Mouse (Mus musculus): ENCODE measurements around the gene Arf5. TPM values are rescaled to one million over a fixed set of nuclear protein-coding genes. Genes with fewer than 3 reads are reported as not detected.

Gene Arf5
- polyA plus RNA-seq, 1 experiment from 2014 or later = 239 TPM

DNA sequence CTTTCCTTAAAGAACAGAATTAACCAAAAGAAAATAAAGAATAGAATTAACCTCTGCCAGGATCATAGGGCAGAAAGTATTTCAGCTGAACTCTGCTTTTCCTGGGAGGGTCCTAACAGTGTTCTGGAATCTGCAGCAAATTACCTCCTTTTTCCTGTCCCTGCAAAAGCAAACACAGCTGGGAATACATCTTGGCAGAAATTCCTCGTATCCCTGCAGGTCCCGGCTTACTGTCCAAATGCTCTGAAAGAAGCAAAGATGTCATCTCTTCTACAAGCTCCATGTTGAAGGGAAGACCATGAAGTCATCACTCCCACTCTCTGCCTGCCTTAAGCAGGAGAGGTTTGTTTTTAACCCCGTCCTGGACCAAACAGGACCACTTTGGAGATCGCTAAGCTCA is 6.4 kb upstream of the Arf5 start:
- Histone ChIP-seq H3K9me3 (replicated peaks) (no peaks in the 10 kb centered on the region), H3K4me3 (no peak overlapping the region), H3K36me3 (peaks cover 30% of the 10 kb centered on the region), H3K27ac (ENCODE audit: poor library complexity, severe bottlenecking) (no peak overlapping the region), H3K4me2 (no peak overlapping the region), H3K4me1 (replicated peaks) (peaks cover 20% of the 10 kb centered on the region), H3K27me3 (replicated peaks) (no peaks in the 10 kb centered on the region), H3K9ac (no peak overlapping the region)
- WGBS = 75% methylated on average over 4 of the region's 4 CpGs
- ATAC-seq (ENCODE audit: insufficient number of reproducible peaks, low FRiP score) = no peak

GRCm38 (mm10) chr6:28418449-28418848 is 4.9 kb upstream of the Arf5 start:
- Histone ChIP-seq H3K36me3 (peaks cover 30% of the 10 kb centered on the region), H3K9me3 (replicated peaks) (no peaks in the 10 kb centered on the region), H3K27ac (ENCODE audit: poor library complexity, severe bottlenecking) (no peak overlapping the region), H3K27me3 (replicated peaks) (no peaks in the 10 kb centered on the region), H3K9ac (no peak overlapping the region), H3K4me2 (no peak overlapping the region), H3K4me1 (replicated peaks) (peaks cover 27% of the 10 kb centered on the region), H3K4me3 (no peak overlapping the region)
- 92% methylated on average over 14 of the region's 14 CpGs for WGBS
- no peak for ATAC-seq (ENCODE audit: insufficient number of reproducible peaks, low FRiP score)

DNA sequence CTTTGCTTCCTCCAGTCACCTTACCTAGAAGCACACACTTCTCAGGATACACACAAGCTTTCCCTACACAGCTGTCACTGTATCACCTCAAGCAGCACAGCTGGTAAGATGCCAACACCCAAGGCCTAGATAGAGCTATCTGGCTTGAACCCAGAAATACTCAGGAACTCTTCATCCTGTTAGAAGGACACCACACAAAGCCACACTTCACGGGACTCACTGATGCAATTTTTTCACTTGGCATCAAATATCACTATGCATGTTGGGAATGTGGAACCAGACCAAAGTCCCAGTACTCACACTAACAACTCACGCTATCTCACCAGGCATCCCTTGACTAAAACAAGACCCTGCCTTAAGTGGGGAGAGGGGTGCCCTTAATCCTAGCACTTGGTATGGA is 3.7 kb upstream of the Arf5 start:
- Histone ChIP-seq H3K4me3 (peak overlapping the region; percentile 85; the same call in 1 of the 2 replicates), H3K9me3 (replicated peaks) (no peaks in the 10 kb centered on the region), H3K4me1 (replicated peaks) (peaks cover 34% of the 10 kb centered on the region), H3K4me2 (peak overlapping the region; percentile 97), H3K27ac (ENCODE audit: poor library complexity, severe bottlenecking) (no peak overlapping the region), H3K27me3 (replicated peaks) (no peaks in the 10 kb centered on the region), H3K9ac (peak overlapping the region; percentile 56; the same call in 1 of the 2 replicates), H3K36me3 (peaks cover 30% of the 10 kb centered on the region)
- ATAC-seq (ENCODE audit: insufficient number of reproducible peaks, low FRiP score) = no peak
- WGBS = 63% methylated on average over 2 of the region's 2 CpGs

DNA sequence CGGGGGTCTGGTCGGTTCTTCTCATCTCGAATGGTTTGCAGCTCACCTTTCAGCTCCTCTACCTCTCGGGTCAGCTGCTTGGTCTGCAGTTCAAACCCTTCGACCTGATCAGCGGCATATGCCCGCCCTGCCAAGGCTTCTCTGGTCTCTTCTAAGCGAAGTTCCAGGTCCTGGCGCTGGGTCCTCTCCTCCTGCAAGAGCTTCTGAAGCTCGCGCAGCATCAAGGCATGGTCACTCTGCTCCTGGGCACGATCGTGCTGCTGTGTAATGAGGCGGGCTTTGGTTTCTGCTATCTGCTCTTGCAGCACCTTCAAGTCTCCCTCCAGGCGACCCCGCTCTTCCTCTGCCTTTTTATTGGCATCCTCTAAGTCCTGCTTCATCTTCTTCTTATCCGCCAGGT is 3.0 kb upstream of the Arf5 start:
- H3K9ac ChIP-seq = peak overlapping the region; percentile 84; the same call in 1 of the 2 replicates
- H3K4me1 ChIP-seq (replicated peaks) = peaks cover 39% of the 10 kb centered on the region
- no peak overlapping the region for H3K27ac ChIP-seq (ENCODE audit: poor library complexity, severe bottlenecking)
- ATAC-seq (ENCODE audit: insufficient number of reproducible peaks, low FRiP score) = no peak
- no peaks in the 10 kb centered on the region for H3K27me3 ChIP-seq (replicated peaks)
- H3K9me3 ChIP-seq (replicated peaks) = no peaks in the 10 kb centered on the region
- peak overlapping the region; percentile 97 for H3K4me2 ChIP-seq
- WGBS = 73% methylated on average over 17 of the region's 17 CpGs
- peaks cover 34% of the 10 kb centered on the region for H3K36me3 ChIP-seq
- peak overlapping the region; percentile 85 for H3K4me3 ChIP-seq

- no peak for ATAC-seq (ENCODE audit: insufficient number of reproducible peaks, low FRiP score)
- peaks cover 34% of the 10 kb centered on the region for H3K36me3 ChIP-seq
- WGBS = 19% methylated on average over 13 of the region's 13 CpGs
- peaks cover 39% of the 10 kb centered on the region for H3K4me1 ChIP-seq (replicated peaks)
- peak overlapping the region; percentile 53; the same call in 1 of the 2 replicates for H3K27ac ChIP-seq (ENCODE audit: poor library complexity, severe bottlenecking)
- peak overlapping the region; percentile 85 for H3K4me3 ChIP-seq
- H3K4me2 ChIP-seq = peak overlapping the region; percentile 97
- no peaks in the 10 kb centered on the region for H3K27me3 ChIP-seq (replicated peaks)
- no peaks in the 10 kb centered on the region for H3K9me3 ChIP-seq (replicated peaks)
- peak overlapping the region; percentile 84 for H3K9ac ChIP-seq
Measured at GRCm38 (mm10) chr6:28420865-28421264, 2.5 kb upstream of the Arf5 start.

DNA sequence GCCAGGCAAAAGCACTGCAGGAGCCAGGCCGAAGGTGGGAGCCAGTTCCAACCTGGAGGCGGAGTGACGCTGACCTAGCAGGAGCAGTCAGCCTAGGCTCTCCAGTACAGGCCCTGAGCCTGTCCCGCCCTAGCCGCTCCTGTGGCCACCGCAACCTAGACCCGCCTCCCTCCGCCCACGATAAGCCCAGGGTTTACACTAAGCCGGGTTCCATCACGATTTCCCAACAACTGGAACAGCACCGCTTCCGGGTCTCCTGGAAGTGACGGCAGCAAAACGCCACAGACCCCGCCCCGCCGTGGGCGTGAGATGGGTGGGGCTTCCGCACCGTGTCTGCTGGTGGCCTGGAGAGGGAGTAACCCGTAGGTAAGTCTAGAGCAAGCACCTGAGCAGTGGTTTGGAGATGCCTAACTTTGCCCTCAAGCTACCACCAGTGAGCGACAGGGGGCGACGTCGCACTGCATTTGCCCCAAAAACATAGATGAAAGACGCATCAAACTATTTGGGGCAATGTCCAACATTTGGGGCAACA is 1.8 kb upstream of the Arf5 start:
- H3K4me1 ChIP-seq (replicated peaks) = peaks cover 39% of the 10 kb centered on the region
- peak; percentile 85 for ATAC-seq (ENCODE audit: insufficient number of reproducible peaks, low FRiP score)
- no peaks in the 10 kb centered on the region for H3K9me3 ChIP-seq (replicated peaks)
- 0% methylated on average over 27 of the region's 27 CpGs for WGBS
- H3K4me2 ChIP-seq = peak overlapping the region; percentile 97
- H3K27me3 ChIP-seq (replicated peaks) = no peaks in the 10 kb centered on the region
- H3K4me3 ChIP-seq = peak overlapping the region; percentile 85
- peak overlapping the region; percentile 84 for H3K9ac ChIP-seq
- H3K36me3 ChIP-seq = peaks cover 41% of the 10 kb centered on the region
- H3K27ac ChIP-seq (ENCODE audit: poor library complexity, severe bottlenecking) = peak overlapping the region; percentile 53; the same call in 1 of the 2 replicates

DNA sequence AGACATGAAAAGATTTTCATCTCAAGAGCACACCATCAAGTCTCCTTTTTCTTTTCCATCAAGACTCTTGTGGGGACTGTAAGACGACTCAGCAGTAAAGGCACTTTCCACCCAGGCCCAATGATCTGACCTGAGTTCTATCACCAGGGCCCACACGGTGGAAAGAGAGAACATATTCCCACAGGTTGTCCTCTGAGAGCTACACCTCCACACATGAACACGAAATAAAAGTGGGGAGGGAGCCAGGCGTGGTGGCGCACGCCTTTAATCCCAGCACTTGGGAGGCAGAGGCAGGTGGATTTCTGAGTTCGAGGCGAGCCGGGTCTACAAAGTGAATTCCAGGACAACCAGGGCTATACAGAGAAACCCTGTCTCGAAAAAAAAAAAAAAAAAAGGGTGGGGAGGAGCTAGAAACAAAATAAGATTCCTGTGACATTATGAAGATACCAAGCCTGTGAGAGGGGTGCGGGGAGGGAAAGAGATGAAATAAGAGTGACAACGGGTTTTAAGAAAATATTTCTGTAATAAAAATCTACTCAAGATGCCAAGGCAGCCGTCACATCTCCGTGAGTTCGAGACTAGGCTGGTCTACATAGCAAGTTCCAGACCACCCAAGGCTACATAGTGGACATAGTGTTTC is 589 bp upstream of the Arf5 start:
- Histone ChIP-seq H3K36me3 (peaks cover 40% of the 10 kb centered on the region), H3K27ac (ENCODE audit: poor library complexity, severe bottlenecking) (peak overlapping the region; percentile 80; the same call in 1 of the 2 replicates), H3K9ac (no peak overlapping the region), H3K4me2 (peak overlapping the region; percentile 73), H3K27me3 (replicated peaks) (no peaks in the 10 kb centered on the region), H3K4me1 (replicated peaks) (peaks cover 43% of the 10 kb centered on the region), H3K9me3 (replicated peaks) (no peaks in the 10 kb centered on the region), H3K4me3 (peak overlapping the region; percentile 98)
- 70% methylated on average over 15 of the region's 15 CpGs for WGBS
- no peak for ATAC-seq (ENCODE audit: insufficient number of reproducible peaks, low FRiP score)

- 3% methylated on average over 43 of the region's 46 CpGs for WGBS
- ATAC-seq (ENCODE audit: insufficient number of reproducible peaks, low FRiP score) = peak; percentile 66
- H3K27me3 ChIP-seq (replicated peaks) = no peaks in the 10 kb centered on the region
- peaks cover 27% of the 10 kb centered on the region for H3K36me3 ChIP-seq
- H3K4me1 ChIP-seq (replicated peaks) = peaks cover 43% of the 10 kb centered on the region
- no peaks in the 10 kb centered on the region for H3K9me3 ChIP-seq (replicated peaks)
- H3K4me2 ChIP-seq = peak overlapping the region; percentile 73
- H3K9ac ChIP-seq = peak overlapping the region; percentile 98
- H3K27ac ChIP-seq (ENCODE audit: poor library complexity, severe bottlenecking) = peak overlapping the region; percentile 80
- peak overlapping the region; percentile 98 for H3K4me3 ChIP-seq
Measured at GRCm38 (mm10) chr6:28423767-28424695, 671 bp downstream of the Arf5 start.

DNA sequence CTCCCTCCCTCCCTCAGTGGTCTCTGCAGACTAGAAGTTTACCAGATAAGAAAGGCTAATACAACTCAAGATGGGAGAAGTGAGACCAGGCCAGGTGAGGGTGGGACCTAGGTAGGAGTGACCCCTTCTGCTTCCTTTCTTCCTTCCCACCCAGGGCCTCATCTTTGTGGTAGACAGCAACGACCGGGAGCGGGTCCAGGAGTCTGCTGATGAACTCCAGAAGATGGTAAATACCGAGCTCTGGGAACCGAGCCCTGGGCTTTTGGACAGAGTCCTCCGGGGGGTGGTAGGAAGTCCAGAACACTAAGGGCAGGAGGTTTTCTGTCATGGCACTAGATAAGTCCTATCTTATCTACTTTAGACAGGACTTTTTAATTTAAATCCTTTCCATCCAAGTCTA is 1.7 kb downstream of the Arf5 start:
- Histone ChIP-seq H3K27me3 (replicated peaks) (no peaks in the 10 kb centered on the region), H3K4me3 (peak overlapping the region; percentile 98), H3K36me3 (peaks cover 25% of the 10 kb centered on the region), H3K9me3 (replicated peaks) (no peaks in the 10 kb centered on the region), H3K4me2 (peak overlapping the region; percentile 73), H3K27ac (ENCODE audit: poor library complexity, severe bottlenecking) (no peak overlapping the region), H3K4me1 (replicated peaks) (peaks cover 36% of the 10 kb centered on the region), H3K9ac (0 out of 2 replicates have a peak overlapping the region, but pooled peaks have one; percentile 16)
- WGBS = 54% methylated on average over 6 of the region's 6 CpGs
- ATAC-seq (ENCODE audit: insufficient number of reproducible peaks, low FRiP score) = no peak

- WGBS = 80% methylated on average over 3 of the region's 3 CpGs
- H3K9ac ChIP-seq = no peak within 1 kb of the TSS
- no peak within 1 kb of the TSS for H3K4me2 ChIP-seq
- no peak for ATAC-seq (ENCODE audit: insufficient number of reproducible peaks, low FRiP score)
- peaks cover 25% of the 10 kb centered on the region for H3K36me3 ChIP-seq
- H3K27ac ChIP-seq (ENCODE audit: poor library complexity, severe bottlenecking) = no peak within 1 kb of the TSS
- H3K4me1 ChIP-seq (replicated peaks) = peaks cover 20% of the 10 kb centered on the region
- H3K27me3 ChIP-seq (replicated peaks) = no peaks in the 10 kb centered on the region
- H3K9me3 ChIP-seq (replicated peaks) = no peaks in the 10 kb centered on the region
- H3K4me3 ChIP-seq = no peak within 1 kb of the TSS
Measured at GRCm38 (mm10) chr6:28427096-28427839, 3.9 kb downstream of the Arf5 start, which contains the start of gene Fscn3. TSS of gene Fscn3 (plus strand) at chr6:28427789.

Data from heart, embryonic 12.5 days (tissue).